Mouse (Mus musculus): ENCODE measurements at regions not wholly inside any gene's neighbourhood (a gene's known extent, or its start where the extent isn't known, plus 50 kb on each side); places are given as distances from the start of the nearest gene placed in this dataset.
A peak's percentile ranks its signal among the peaks of the same experiment; 100 is the strongest.

DNA sequence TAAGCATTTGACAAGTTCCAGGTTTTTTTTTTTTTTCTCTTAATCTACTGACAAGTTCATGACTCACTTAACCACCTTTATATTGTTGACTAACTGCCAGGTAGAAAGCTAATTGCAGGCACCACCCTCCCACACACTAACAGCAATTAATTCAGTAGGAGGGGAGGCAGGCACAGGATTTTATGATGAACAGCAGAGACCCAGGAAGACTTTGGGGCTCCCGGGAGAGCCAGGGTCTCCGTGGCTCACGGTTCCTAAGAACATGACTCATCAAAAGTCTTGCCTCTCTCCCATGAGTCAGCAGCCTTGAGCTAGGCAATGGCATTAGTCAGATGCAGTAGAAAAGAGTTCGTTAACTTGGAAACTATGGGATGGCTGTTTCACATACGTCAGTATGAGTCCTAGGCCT, 77.7 kb downstream of the Phlda1 start:
- Histone ChIP-seq H3K9ac (ENCODE audit: low read length) (no peak overlapping the region), H3K4me2 (ENCODE audit: low read length) (no peak overlapping the region), H3K9me3 (ENCODE audit: control insufficient read depth, low read length) (no peaks in the 10 kb centered on the region), H3K4me1 (replicated peaks; ENCODE audit: control insufficient read depth, insufficient read depth, low read length) (peaks cover 7% of the 10 kb centered on the region; the same call in 1 of the 2 replicates), H3K36me3 (ENCODE audit: control insufficient read depth, insufficient read depth, low read length) (no peaks in the 10 kb centered on the region), H3K4me3 (ENCODE audit: low read depth, low read length) (no peak overlapping the region), H3K27me3 (replicated peaks; ENCODE audit: control insufficient read depth, insufficient read depth, low read length) (no peaks in the 10 kb centered on the region), H3K27ac (ENCODE audit: low read depth) (no peak overlapping the region)
- DNase-seq (ENCODE audit: low spot score) (no peak), ATAC-seq (replicated peaks; ENCODE audit: low FRiP score, low TSS enrichment, low read depth) (no peak)
- WGBS: 76% methylated on average over 5 of the region's 5 CpGs

DNA sequence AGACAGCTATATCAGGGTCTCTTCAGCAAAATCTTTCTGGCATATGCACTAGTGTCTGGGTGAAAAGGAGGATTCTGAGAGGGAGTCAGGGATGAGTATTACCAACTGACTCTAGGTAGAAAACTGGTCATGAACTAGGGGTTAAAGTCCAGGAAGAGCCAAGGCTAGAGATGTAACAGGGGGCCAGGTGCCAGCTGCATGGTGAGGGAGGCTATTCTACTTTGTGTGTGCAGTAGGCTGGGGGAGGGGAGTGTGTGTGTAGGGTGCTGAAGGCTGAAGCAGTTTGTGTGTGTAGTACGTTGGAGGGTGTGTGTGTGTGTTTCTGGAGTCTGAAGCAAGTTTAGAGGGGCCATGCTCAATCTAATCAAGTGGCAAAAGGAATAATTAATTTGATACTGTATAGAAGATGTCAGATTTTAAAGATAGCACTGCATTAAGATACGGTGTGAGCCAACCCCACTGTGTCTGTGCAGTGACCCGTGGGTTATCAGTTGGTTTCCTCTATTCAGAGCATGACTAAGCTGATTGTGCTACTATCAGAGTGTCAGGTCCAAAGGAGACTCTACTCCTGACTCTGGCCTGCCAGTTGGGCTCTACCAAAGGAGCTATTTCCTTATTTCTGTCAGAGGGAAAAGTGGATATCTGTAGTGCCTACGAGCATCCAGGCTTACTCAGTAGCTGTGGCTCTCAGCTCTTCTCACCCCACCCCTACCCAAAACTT, 82.0 kb downstream of the Phlda1 start:
- H3K4me3 ChIP-seq (ENCODE audit: low read depth, low read length): no peak overlapping the region
- no peak overlapping the region for H3K9ac ChIP-seq (ENCODE audit: low read length)
- no peaks in the 10 kb centered on the region for H3K36me3 ChIP-seq (ENCODE audit: control insufficient read depth, insufficient read depth, low read length)
- 55% methylated on average over 4 of the region's 4 CpGs for WGBS
- H3K4me2 ChIP-seq (ENCODE audit: low read length): no peak overlapping the region
- no peaks in the 10 kb centered on the region for H3K9me3 ChIP-seq (ENCODE audit: control insufficient read depth, low read length)
- H3K27me3 ChIP-seq (replicated peaks; ENCODE audit: control insufficient read depth, insufficient read depth, low read length): no peaks in the 10 kb centered on the region
- no peak overlapping the region for H3K27ac ChIP-seq (ENCODE audit: low read depth)
- no peaks in the 10 kb centered on the region for H3K4me1 ChIP-seq (replicated peaks; ENCODE audit: control insufficient read depth, insufficient read depth, low read length)
- no peak for DNase-seq (ENCODE audit: low spot score)
- peak; percentile 55; the same call in 1 of the 2 replicates for ATAC-seq (replicated peaks; ENCODE audit: low FRiP score, low TSS enrichment, low read depth)

DNA sequence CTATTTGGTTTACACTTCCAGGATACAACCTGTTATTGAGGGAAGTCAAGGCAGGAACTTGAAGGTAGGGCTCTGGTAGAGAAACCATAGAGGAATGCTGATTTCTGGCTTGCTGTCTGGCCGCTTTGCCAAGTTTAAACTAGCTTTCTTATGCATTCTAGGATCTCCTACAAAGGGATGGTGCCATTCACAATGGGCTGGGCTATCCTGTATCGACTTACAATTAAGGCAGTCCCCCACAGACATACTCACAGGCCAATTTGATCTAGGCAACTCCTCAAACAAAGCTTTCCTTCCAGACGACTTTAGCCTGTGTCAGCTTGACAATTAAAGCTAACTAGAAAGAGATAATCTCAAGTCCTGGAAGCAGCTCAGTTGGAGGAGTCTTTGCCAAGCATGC, 83.1 kb downstream of the Phlda1 start:
- Histone ChIP-seq H3K9me3 (ENCODE audit: control insufficient read depth, low read length) (no peaks in the 10 kb centered on the region), H3K4me1 (replicated peaks; ENCODE audit: control insufficient read depth, insufficient read depth, low read length) (no peaks in the 10 kb centered on the region), H3K27me3 (replicated peaks; ENCODE audit: control insufficient read depth, insufficient read depth, low read length) (no peaks in the 10 kb centered on the region), H3K27ac (ENCODE audit: low read depth) (no peak overlapping the region), H3K36me3 (ENCODE audit: control insufficient read depth, insufficient read depth, low read length) (no peaks in the 10 kb centered on the region), H3K9ac (ENCODE audit: low read length) (no peak overlapping the region), H3K4me2 (ENCODE audit: low read length) (no peak overlapping the region), H3K4me3 (ENCODE audit: low read depth, low read length) (no peak overlapping the region)
- WGBS: 60% methylated on average over 3 of the region's 3 CpGs
- ATAC-seq (replicated peaks; ENCODE audit: low FRiP score, low TSS enrichment, low read depth): no peak
- no peak for DNase-seq (ENCODE audit: low spot score)

DNA sequence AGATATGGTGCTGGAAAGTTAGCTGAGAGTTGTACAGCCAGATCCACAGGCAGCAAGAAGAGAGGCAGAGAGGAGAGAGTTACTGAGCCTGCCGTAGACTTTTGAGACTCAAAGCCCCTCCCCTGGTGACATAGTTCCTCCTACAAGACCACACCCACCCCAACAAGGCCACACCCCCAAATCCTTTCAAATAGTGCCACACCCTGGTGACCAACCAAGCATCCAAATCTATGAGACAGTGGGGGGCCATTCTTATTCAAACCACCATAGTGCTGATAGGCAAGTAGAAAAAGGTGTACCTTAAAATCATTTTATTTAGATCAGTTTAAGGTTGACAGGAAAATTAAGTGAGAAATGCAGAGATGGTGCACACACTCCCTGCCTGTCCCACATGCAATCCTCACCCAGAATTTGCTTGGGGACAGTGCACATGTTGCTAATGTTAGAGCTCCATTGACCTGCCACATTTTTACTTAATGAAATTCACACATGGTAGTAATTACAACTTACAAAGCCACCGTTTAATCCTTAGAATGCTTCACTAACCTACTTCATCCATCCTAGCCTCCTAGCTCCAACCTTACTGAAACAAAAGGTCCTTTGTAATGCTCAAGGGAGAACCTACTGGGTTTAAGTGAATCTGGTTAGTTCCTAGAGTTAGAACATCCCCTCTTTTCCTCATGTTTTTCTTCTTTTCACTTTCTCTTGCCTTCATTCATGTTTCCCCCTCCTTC, 86.5 kb downstream of the Phlda1 start:
- WGBS: 89% methylated on average over 2 of the region's 2 CpGs
- no peak for ATAC-seq (replicated peaks; ENCODE audit: low FRiP score, low TSS enrichment, low read depth)
- no peaks in the 10 kb centered on the region for H3K36me3 ChIP-seq (ENCODE audit: control insufficient read depth, insufficient read depth, low read length)
- no peak for DNase-seq (ENCODE audit: low spot score)
- H3K27me3 ChIP-seq (replicated peaks; ENCODE audit: control insufficient read depth, insufficient read depth, low read length): no peaks in the 10 kb centered on the region
- no peak overlapping the region for H3K9ac ChIP-seq (ENCODE audit: low read length)
- H3K4me1 ChIP-seq (replicated peaks; ENCODE audit: control insufficient read depth, insufficient read depth, low read length): peaks cover 10% of the 10 kb centered on the region
- no peak overlapping the region for H3K27ac ChIP-seq (ENCODE audit: low read depth)
- H3K9me3 ChIP-seq (ENCODE audit: control insufficient read depth, low read length): no peaks in the 10 kb centered on the region
- H3K4me3 ChIP-seq (ENCODE audit: low read depth, low read length): no peak overlapping the region
- H3K4me2 ChIP-seq (ENCODE audit: low read length): no peak overlapping the region

DNA sequence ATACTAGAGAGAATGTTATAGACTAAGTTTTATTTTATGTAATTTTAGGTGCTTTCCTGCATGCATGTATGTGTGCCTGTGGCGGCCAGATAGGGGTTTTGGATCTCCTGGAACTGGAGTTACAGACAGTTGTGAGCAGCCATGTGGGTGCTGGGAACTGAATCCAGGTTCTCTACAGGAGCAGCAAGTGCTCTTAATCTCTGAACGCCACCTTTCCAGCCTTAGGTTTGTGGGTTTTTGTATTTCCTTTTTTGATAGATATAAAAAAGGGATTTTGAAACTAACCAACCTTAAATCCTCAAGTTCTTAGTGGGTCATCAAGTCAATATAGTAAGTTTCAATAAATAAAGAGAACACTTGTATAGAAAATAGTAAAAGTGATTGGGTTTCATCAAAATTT, 87.2 kb downstream of the Phlda1 start:
- Histone ChIP-seq H3K27me3 (replicated peaks; ENCODE audit: control insufficient read depth, insufficient read depth, low read length) (no peaks in the 10 kb centered on the region), H3K27ac (ENCODE audit: low read depth) (no peak overlapping the region), H3K4me3 (ENCODE audit: low read depth, low read length) (no peak overlapping the region), H3K9me3 (ENCODE audit: control insufficient read depth, low read length) (no peaks in the 10 kb centered on the region), H3K9ac (ENCODE audit: low read length) (no peak overlapping the region), H3K4me1 (replicated peaks; ENCODE audit: control insufficient read depth, insufficient read depth, low read length) (peaks cover 10% of the 10 kb centered on the region), H3K36me3 (ENCODE audit: control insufficient read depth, insufficient read depth, low read length) (no peaks in the 10 kb centered on the region), H3K4me2 (ENCODE audit: low read length) (no peak overlapping the region)
- DNase-seq (ENCODE audit: low spot score) (no peak), ATAC-seq (replicated peaks; ENCODE audit: low FRiP score, low TSS enrichment, low read depth) (no peak)
- WGBS: 90% methylated on average over 2 of the region's 2 CpGs

DNA sequence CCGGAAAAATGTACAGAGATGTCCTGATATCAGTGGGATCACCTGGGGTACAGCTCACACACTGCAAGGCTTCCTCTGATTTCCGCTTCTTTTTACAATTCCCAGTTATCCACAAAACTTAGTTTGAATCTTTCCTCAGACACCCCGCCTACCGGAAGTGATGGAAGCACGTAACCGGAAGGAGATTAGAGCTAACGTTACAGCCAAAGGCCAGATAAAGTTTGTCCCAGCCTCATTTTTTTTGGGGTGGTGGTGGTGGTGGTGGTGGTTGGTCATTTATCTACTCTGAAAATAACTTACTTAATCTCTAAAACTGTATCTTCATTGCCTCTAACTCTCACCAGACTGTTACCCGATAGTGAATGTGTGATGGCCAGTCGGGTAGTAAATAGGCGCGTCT, 88.1 kb downstream of the Phlda1 start:
- no peaks in the 10 kb centered on the region for H3K36me3 ChIP-seq (ENCODE audit: control insufficient read depth, insufficient read depth, low read length)
- H3K27ac ChIP-seq (ENCODE audit: low read depth): no peak overlapping the region
- no peaks in the 10 kb centered on the region for H3K27me3 ChIP-seq (replicated peaks; ENCODE audit: control insufficient read depth, insufficient read depth, low read length)
- no peak overlapping the region for H3K9ac ChIP-seq (ENCODE audit: low read length)
- no peaks in the 10 kb centered on the region for H3K9me3 ChIP-seq (ENCODE audit: control insufficient read depth, low read length)
- H3K4me1 ChIP-seq (replicated peaks; ENCODE audit: control insufficient read depth, insufficient read depth, low read length): peaks cover 16% of the 10 kb centered on the region
- peak overlapping the region; percentile 25; the same call in 1 of the 2 replicates for H3K4me2 ChIP-seq (ENCODE audit: low read length)
- 84% methylated on average over 11 of the region's 11 CpGs for WGBS
- DNase-seq (ENCODE audit: low spot score) (no peak), ATAC-seq (replicated peaks; ENCODE audit: low FRiP score, low TSS enrichment, low read depth) (no peak)
- no peak overlapping the region for H3K4me3 ChIP-seq (ENCODE audit: low read depth, low read length)

DNA sequence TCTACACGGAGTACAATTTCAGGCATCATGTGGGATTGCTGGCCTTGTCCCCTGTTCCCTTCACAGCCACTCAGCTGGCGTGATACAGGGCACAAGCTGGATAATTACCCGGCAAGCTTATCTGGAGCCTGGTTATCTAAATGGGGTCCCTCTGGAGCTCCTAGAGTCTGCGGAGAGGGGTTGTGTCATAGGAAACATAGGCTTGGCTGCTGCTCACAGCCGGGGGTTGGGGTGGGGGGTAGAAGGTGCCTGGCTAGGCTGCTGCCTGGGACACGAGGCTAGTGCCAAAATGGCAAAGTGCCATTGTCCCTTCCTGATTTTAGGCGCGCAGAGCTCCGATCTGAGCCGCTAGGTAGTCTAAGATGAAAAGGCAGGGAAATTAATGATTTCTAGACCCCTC, 88.6 kb downstream of the Phlda1 start:
- H3K9me3 ChIP-seq (ENCODE audit: control insufficient read depth, low read length): no peaks in the 10 kb centered on the region
- DNase-seq (ENCODE audit: low spot score) (no peak), ATAC-seq (replicated peaks; ENCODE audit: low FRiP score, low TSS enrichment, low read depth) (no peak)
- peaks cover 21% of the 10 kb centered on the region for H3K4me1 ChIP-seq (replicated peaks; ENCODE audit: control insufficient read depth, insufficient read depth, low read length)
- no peak overlapping the region for H3K9ac ChIP-seq (ENCODE audit: low read length)
- H3K4me3 ChIP-seq (ENCODE audit: low read depth, low read length): no peak overlapping the region
- no peaks in the 10 kb centered on the region for H3K27me3 ChIP-seq (replicated peaks; ENCODE audit: control insufficient read depth, insufficient read depth, low read length)
- 65% methylated on average over 10 of the region's 10 CpGs for WGBS
- no peak overlapping the region for H3K27ac ChIP-seq (ENCODE audit: low read depth)
- no peaks in the 10 kb centered on the region for H3K36me3 ChIP-seq (ENCODE audit: control insufficient read depth, insufficient read depth, low read length)
- peak overlapping the region; percentile 25 for H3K4me2 ChIP-seq (ENCODE audit: low read length)

DNA sequence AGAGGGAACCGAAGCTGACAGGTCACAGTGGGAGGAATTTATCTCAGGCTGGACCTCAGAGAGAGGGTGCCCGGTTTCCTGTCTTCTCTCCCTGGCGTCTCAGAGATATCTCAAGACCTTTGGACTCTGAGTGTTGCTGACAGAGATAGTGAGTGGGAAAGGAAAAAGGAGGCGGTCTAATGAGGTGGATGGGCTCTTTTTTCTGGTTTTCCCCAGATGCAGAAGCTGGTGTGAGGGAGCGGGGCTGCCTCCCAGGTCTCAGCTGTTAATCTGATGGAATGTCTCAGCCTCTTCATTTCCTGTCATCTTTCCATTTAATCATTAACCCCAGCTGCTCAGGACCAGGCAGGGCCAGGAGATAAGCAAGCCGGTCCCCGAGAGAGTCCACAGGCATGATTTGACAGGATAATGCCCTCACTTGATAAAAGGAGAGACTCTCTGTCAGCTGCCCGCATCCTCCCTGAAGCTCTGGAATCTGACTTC, 89.5 kb downstream of the Phlda1 start:
- Histone ChIP-seq H3K36me3 (ENCODE audit: control insufficient read depth, insufficient read depth, low read length) (no peaks in the 10 kb centered on the region), H3K4me2 (ENCODE audit: low read length) (peak overlapping the region; percentile 25), H3K4me1 (replicated peaks; ENCODE audit: control insufficient read depth, insufficient read depth, low read length) (peaks cover 29% of the 10 kb centered on the region), H3K4me3 (ENCODE audit: low read depth, low read length) (no peak overlapping the region), H3K9ac (ENCODE audit: low read length) (no peak overlapping the region), H3K27ac (ENCODE audit: low read depth) (0 out of 2 replicates have a peak overlapping the region, but pooled peaks have one; percentile 16), H3K9me3 (ENCODE audit: control insufficient read depth, low read length) (no peaks in the 10 kb centered on the region), H3K27me3 (replicated peaks; ENCODE audit: control insufficient read depth, insufficient read depth, low read length) (no peaks in the 10 kb centered on the region)
- DNase-seq (ENCODE audit: low spot score) (no peak), ATAC-seq (replicated peaks; ENCODE audit: low FRiP score, low TSS enrichment, low read depth) (peak; percentile 83)
- WGBS: 28% methylated on average over 8 of the region's 8 CpGs
